Mouse (Mus musculus) heart, postnatal 4 days (tissue): ENCODE measurements at regions not wholly inside any gene's neighbourhood (a gene's known extent, or its start where the extent isn't known, plus 50 kb on each side); places are given as distances from the start of the nearest gene placed in this dataset.

Experiments used
- DNase-seq: peaks from one replicate; pipeline ENCODE4 v3.0.0; 2021

- peak; percentile 68 for DNase-seq
These were observed 114.3 kb downstream of the Rab38 start for GRCm38 (mm10) chr7:88544393-88544792.

GRCm38 (mm10) chr7:88544976-88545654 lies 115.0 kb downstream of the Rab38 start:
- DNase-seq, result no peak

- no peak for DNase-seq
These were observed 145.0 kb downstream of the Rab38 start for GRCm38 (mm10) chr7:88575073-88575472.

GRCm38 (mm10) chr7:88600781-88601180 lies 170.7 kb downstream of the Rab38 start:
- no peak for DNase-seq
